ENCODE assay signal across 8 mouse cellular contexts in genomic region chr2:60910820-60911219, GRCm38 (mm10). TPM values are rescaled to one million over a fixed set of nuclear protein-coding genes. Genes with fewer than 3 reads are reported as not detected.
DNase-seq lines count a peak whose midpoint lies in the region; ATAC-seq and TF ChIP-seq lines count a peak whose summit lies in the region.

No protein-coding gene starts in this region.

- DNase-seq in 416B (ENCODE audit: low read depth) (peak; percentile 71), ZHBTc4 (ENCODE audit: low read depth, low spot score) (peak; percentile 17)
- DNase-seq in gastrocnemius, postnatal 10 days: peak; percentile 40
- DNase-seq in kidney, adult 2 months: peak; percentile 89
- DNase-seq in liver, postnatal 0 days: peak; percentile 63
- DNase-seq in urinary bladder, adult 18-20 months (ENCODE audit: low spot score in 2 of 2): no peak

- peak; percentile 88 for ATAC-seq in liver, postnatal 0 days
- peak; percentile 72; the same call in 1 of the 2 replicates for ATAC-seq in stomach, embryonic 16.5 days (ENCODE audit: insufficient read depth, low FRiP score)
- no peak for ATAC-seq in forebrain, embryonic 13.5 days

- H3K27ac ChIP-seq in kidney, adult 2 months (ENCODE audit: insufficient read depth, low read depth, low read length): peak overlapping the region; percentile 64; the same call in 1 of the 2 replicates
- H3K27ac ChIP-seq in liver, postnatal 0 days (ENCODE audit: low read depth): 0 out of 2 replicates have a peak overlapping the region, but pooled peaks have one; percentile 12
- H3K27ac ChIP-seq in stomach, embryonic 16.5 days (ENCODE audit: low read length): no peak overlapping the region; the same call in 1 of the 2 replicates
- H3K27ac ChIP-seq in forebrain, embryonic 13.5 days: no peak overlapping the region

- H3K4me2 ChIP-seq in liver, postnatal 0 days (ENCODE audit: low read depth, low read length): peak overlapping the region; percentile 10
- no peak overlapping the region for H3K4me2 ChIP-seq in stomach, embryonic 16.5 days (ENCODE audit: low read depth, low read length)
- H3K4me2 ChIP-seq in forebrain, embryonic 13.5 days: no peak overlapping the region

- H3K4me3 ChIP-seq in kidney, adult 2 months (ENCODE audit: insufficient read depth, low read depth, low read length): peak overlapping the region; percentile 2; the same call in 1 of the 2 replicates
- H3K4me3 ChIP-seq in liver, postnatal 0 days (ENCODE audit: low read depth, low read length): no peak overlapping the region
- H3K4me3 ChIP-seq in stomach, embryonic 16.5 days (replicated peaks; ENCODE audit: low read length): no peak overlapping the region
- no peak overlapping the region for H3K4me3 ChIP-seq in forebrain, embryonic 13.5 days

- 30% methylated on average over 6 of the region's 6 CpGs for WGBS in kidney, adult 2 months
- WGBS in liver, postnatal 0 days (ENCODE audit: insufficient replicate concordance): 27% methylated on average over 6 of the region's 6 CpGs
- WGBS in stomach, embryonic 16.5 days: 40% methylated on average over 6 of the region's 6 CpGs
- WGBS in forebrain, embryonic 13.5 days: 80% methylated on average over 6 of the region's 6 CpGs

- no peak overlapping the region for H3K9ac ChIP-seq in liver, postnatal 0 days (replicated peaks)
- H3K9ac ChIP-seq in stomach, embryonic 16.5 days (ENCODE audit: low read length): no peak overlapping the region
- no peak overlapping the region for H3K9ac ChIP-seq in forebrain, embryonic 13.5 days

- H3K27me3 ChIP-seq in kidney, adult 2 months (replicated peaks; ENCODE audit: control insufficient read depth, insufficient read depth, low read length): no peaks in the 10 kb centered on the region
- no peaks in the 10 kb centered on the region for H3K27me3 ChIP-seq in liver, postnatal 0 days (ENCODE audit: insufficient read depth, low read length)
- no peaks in the 10 kb centered on the region for H3K27me3 ChIP-seq in stomach, embryonic 16.5 days (ENCODE audit: control insufficient read depth, insufficient read depth, low read length)
- no peaks in the 10 kb centered on the region for H3K27me3 ChIP-seq in forebrain, embryonic 13.5 days

- TF ChIP-seq CTCF in kidney, adult 2 months (conservative IDR thresholded peaks at IDR 0.05; ENCODE audit: insufficient read depth, insufficient read length, low read depth, low read length): no peak
- no peak for TF ChIP-seq CTCF in liver, postnatal 0 days (IDR thresholded peaks at IDR 0.05; ENCODE audit: low read depth)

- TF ChIP-seq POLR2A in kidney, adult 2 months (IDR thresholded peaks at IDR 0.05; ENCODE audit: low read depth, low read length): no peak

- no peaks in the 10 kb centered on the region for H3K9me3 ChIP-seq in liver, postnatal 0 days (ENCODE audit: low read length)
- H3K9me3 ChIP-seq in stomach, embryonic 16.5 days (replicated peaks; ENCODE audit: control insufficient read depth, low read length): no peaks in the 10 kb centered on the region
- H3K9me3 ChIP-seq in forebrain, embryonic 13.5 days (replicated peaks): no peaks in the 10 kb centered on the region

- H3K36me3 ChIP-seq in kidney, adult 2 months (ENCODE audit: control insufficient read depth, insufficient read depth, low read length): no peaks in the 10 kb centered on the region
- H3K36me3 ChIP-seq in liver, postnatal 0 days (replicated peaks; ENCODE audit: insufficient read depth, low read length): no peaks in the 10 kb centered on the region
- no peaks in the 10 kb centered on the region for H3K36me3 ChIP-seq in stomach, embryonic 16.5 days (ENCODE audit: control insufficient read depth, insufficient read depth, low read length)
- no peaks in the 10 kb centered on the region for H3K36me3 ChIP-seq in forebrain, embryonic 13.5 days (ENCODE audit: poor library complexity, severe bottlenecking)

- peaks cover 4% of the 10 kb centered on the region; the same call in 1 of the 2 replicates for H3K4me1 ChIP-seq in kidney, adult 2 months (ENCODE audit: control insufficient read depth, insufficient read depth, low read length)
- H3K4me1 ChIP-seq in liver, postnatal 0 days (ENCODE audit: insufficient read depth): peaks cover 9% of the 10 kb centered on the region
- peaks cover 22% of the 10 kb centered on the region for H3K4me1 ChIP-seq in stomach, embryonic 16.5 days (ENCODE audit: control insufficient read depth, insufficient read depth, low read length)
- H3K4me1 ChIP-seq in forebrain, embryonic 13.5 days: peaks cover 8% of the 10 kb centered on the region; the same call in 1 of the 2 replicates

- peak; percentile 13; the same call in 1 of the 2 replicates for TF ChIP-seq EP300 in liver, postnatal 0 days (IDR thresholded peaks at IDR 0.05; ENCODE audit: low read depth)

RNA-seq across cellular contexts. Expression of gene Rbms1, which starts 52.2 kb away (rescaled TPM):
- total RNA-seq in gastrocnemius, postnatal 10 days (2021): 10 to 100 TPM; 40.5 to 51.0 TPM
- 73.8 and 88.4 TPM in 2 replicates for polyA plus RNA-seq in kidney, adult 2 months (2012; rRNA removed)
- polyA plus RNA-seq in liver, postnatal 0 days (2015; fragmentation: Nextera tagmentation; extraction: Ambion mirVana): 36.5 and 38.5 TPM in 2 replicates
- polyA plus RNA-seq in stomach, embryonic 16.5 days (2015; fragmentation: Nextera tagmentation; extraction: Ambion mirVana): 110 and 126 TPM in 2 replicates
- polyA plus RNA-seq in forebrain, embryonic 13.5 days (2015; fragmentation: Nextera tagmentation; extraction: Ambion mirVana): 14.2 and 14.5 TPM in 2 replicates

Comparison
In these comparisons a context has a peak if more than half of its experiments do, and no peak if none do; other contexts are left out.
1. DNase-seq: peak in 416B (single experiment), ZHBTc4 (single experiment), gastrocnemius, postnatal 10 days (single experiment), kidney, adult 2 months (single experiment) and liver, postnatal 0 days (single experiment); none in urinary bladder, adult 18-20 months (0 of 2).
2. H3K27ac ChIP-seq: peak in kidney, adult 2 months (single experiment) and liver, postnatal 0 days (single experiment); none in stomach, embryonic 16.5 days (single experiment) and forebrain, embryonic 13.5 days (single experiment).